Mouse (Mus musculus) thymus, adult 2 months (tissue): ENCODE data around the gene Nop2.

Experiments used
- CTCF ChIP-seq: fragments of 200-500 bp; IDR thresholded peaks from 2 replicates; pipeline ENCODE4 v1.5.1; 2012; ENCODE audit warnings: mild to moderate bottlenecking, control low read depth, low read length, moderate library complexity, borderline replicate concordance; ENCODE audit not compliant: control insufficient read depth, poor library complexity, insufficient read depth; ENCODE audit errors: extremely low read depth
- POLR2A ChIP-seq: fragments of 200-500 bp; IDR thresholded peaks from 2 replicates; pipeline ENCODE4 v1.6.1; 2012; ENCODE audit warnings: mild to moderate bottlenecking, low read length, control low read depth, moderate library complexity; ENCODE audit not compliant: control insufficient read depth, poor library complexity, insufficient read depth; ENCODE audit errors: extremely low read depth

DNA sequence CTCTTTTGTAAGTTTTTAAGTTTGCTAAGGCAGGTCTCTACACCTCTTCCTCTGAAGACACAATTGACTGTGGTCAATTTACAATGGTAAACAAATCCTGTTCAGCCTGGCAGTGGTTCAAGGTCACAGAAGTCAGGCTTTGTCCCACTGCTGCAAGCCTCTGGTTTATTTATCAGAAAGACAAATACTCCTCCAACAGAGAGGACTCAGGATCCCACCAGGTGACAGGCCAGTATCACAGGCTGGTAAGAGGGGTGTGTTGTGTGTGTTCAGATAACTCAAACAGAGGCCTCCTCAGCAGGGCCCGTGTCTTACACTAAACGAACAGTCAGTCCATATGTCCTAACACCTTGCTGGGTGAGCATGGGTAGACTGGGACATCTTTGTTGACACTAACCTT lies 40.8 kb downstream of the Nop2 start:
- no peak for TF ChIP-seq CTCF
- no peak for TF ChIP-seq POLR2A
